Mouse (Mus musculus): ENCODE results near the gene Sh3bp2.

DNA sequence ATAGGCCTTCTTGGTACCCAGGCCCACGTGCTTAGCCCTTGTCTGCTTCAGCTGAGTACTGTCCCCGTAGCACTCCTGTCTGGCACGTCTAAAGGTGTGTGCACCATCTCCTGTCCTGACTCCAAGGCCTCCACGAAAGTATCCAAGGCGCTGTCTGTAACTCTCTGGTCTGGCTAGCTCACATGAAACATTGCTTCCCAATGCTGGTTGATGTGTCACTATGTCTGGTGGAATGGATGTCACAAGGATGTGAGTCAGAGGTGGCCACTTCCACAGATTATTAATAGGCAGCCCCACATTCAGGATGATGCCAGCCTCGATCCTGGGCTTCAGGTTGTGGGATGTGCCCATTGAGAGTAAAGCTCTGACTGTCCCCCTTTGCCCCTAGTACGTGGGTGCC lies 10.2 kb downstream of the Sh3bp2 start:
- no peak for TF ChIP-seq POLR2A (IDR thresholded peaks at IDR 0.05; ENCODE audit: insufficient read length, low read depth)
- TF ChIP-seq MYOG (IDR thresholded peaks at IDR 0.05; ENCODE audit: control insufficient read depth in 1 of 3, insufficient read depth in 1 of 3, insufficient read length in 2 of 3, low read depth in 2 of 3), result no peak
- no peak for TF ChIP-seq USF1 (IDR thresholded peaks at IDR 0.05; ENCODE audit: low read depth)
- TF ChIP-seq POLR2AphosphoS2 (IDR thresholded peaks at IDR 0.05; ENCODE audit: insufficient read length, low read depth), result peak; percentile 17
- TF ChIP-seq E2F4 (IDR thresholded peaks at IDR 0.05; ENCODE audit: insufficient read depth), result no peak
- 0 out of 2 replicates have a peak, but pooled peaks have one; percentile 5 for TF ChIP-seq CEBPB (IDR thresholded peaks at IDR 0.05; ENCODE audit: insufficient read depth, poor library complexity, severe bottlenecking)
- no peak for TF ChIP-seq SRF (IDR thresholded peaks at IDR 0.05; ENCODE audit: control insufficient read depth, insufficient read length, low read depth)
- no peak for TF ChIP-seq MYOD1 (IDR thresholded peaks at IDR 0.05; ENCODE audit: control insufficient read depth in 1 of 3, insufficient read length in 2 of 3, low read depth in 2 of 3)
- TF ChIP-seq MAX (IDR thresholded peaks at IDR 0.05; ENCODE audit: low read depth), result no peak
